Mouse (Mus musculus): ENCODE measurements around the gene Sac3d1.

- TF ChIP-seq CTCF (conservative IDR thresholded peaks at IDR 0.05; ENCODE audit: low read length) (no peak), NANOG (IDR thresholded peaks at IDR 0.05; ENCODE audit: borderline replicate concordance, low read length) (no peak)
Observed at GRCm38 (mm10) chr19:6071261-6071660, 47.2 kb downstream of the Sac3d1 start.

Measured in E14TG2a.4 (cell line).